Mouse (Mus musculus): Measurements from ENCODE around the gene Reps2. TPM values are rescaled to one million over a fixed set of nuclear protein-coding genes. Genes with fewer than 3 reads are reported as not detected.

Gene Reps2
- polyA plus RNA-seq, 1 experiment, result 1.2 TPM

- Histone ChIP-seq H3K9ac (ENCODE audit: low read depth, poor library complexity, severe bottlenecking) (no peak overlapping the region), H3K27me3 (ENCODE audit: control insufficient read depth, insufficient read depth, low read length, poor library complexity, severe bottlenecking) (no peaks in the 10 kb centered on the region), H3K27ac (ENCODE audit: insufficient read depth, low read length) (no peak overlapping the region), H3K9me3 (replicated peaks; ENCODE audit: control insufficient read depth, insufficient read depth, low read length, poor library complexity, severe bottlenecking) (no peaks in the 10 kb centered on the region), H3K4me1 (ENCODE audit: control insufficient read depth, insufficient read depth, low read length) (no peaks in the 10 kb centered on the region), H3K4me3 (ENCODE audit: low read depth, low read length) (no peak overlapping the region), H3K36me3 (ENCODE audit: control insufficient read depth, insufficient read depth, low read length, poor library complexity, severe bottlenecking) (no peaks in the 10 kb centered on the region)
- TF ChIP-seq POLR2A (IDR thresholded peaks at IDR 0.05; ENCODE audit: insufficient read depth, low read length) (no peak), EP300 (IDR thresholded peaks at IDR 0.05; ENCODE audit: insufficient read depth, low read depth, low read length) (no peak), CTCF (IDR thresholded peaks at IDR 0.05; ENCODE audit: low read depth, low read length) (no peak)
Observed at GRCm38 (mm10) chrX:162660182-162660581, 16.7 kb upstream of the Reps2 start.

DNA sequence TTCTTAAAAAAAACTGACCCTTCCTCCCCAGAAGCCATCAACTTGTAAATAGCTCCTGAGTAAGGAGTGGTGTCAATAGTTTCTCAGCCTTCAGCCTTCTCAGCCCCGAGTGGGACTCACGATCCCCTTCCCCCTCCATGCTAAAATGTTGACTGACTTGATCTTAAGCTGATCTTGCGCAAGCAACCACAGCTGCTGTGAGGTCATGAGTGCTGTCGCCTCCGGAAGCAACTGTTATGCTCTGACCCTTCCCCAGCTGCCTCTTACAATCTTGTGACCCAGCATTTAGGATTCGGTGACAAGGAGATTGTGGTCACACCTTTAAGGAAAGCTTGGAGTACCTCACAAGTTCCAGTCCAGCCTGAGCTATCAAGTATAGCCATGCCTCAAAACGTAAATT lies 10.1 kb upstream of the Reps2 start:
- Histone ChIP-seq H3K27ac (ENCODE audit: insufficient read depth, low read length) (no peak overlapping the region), H3K27me3 (ENCODE audit: control insufficient read depth, insufficient read depth, low read length, poor library complexity, severe bottlenecking) (no peaks in the 10 kb centered on the region)
- TF ChIP-seq POLR2A (IDR thresholded peaks at IDR 0.05; ENCODE audit: insufficient read depth, low read length), result no peak
- TF ChIP-seq EP300 (IDR thresholded peaks at IDR 0.05; ENCODE audit: insufficient read depth, low read depth, low read length), result no peak
- TF ChIP-seq CTCF (IDR thresholded peaks at IDR 0.05; ENCODE audit: low read depth, low read length), result no peak

DNA sequence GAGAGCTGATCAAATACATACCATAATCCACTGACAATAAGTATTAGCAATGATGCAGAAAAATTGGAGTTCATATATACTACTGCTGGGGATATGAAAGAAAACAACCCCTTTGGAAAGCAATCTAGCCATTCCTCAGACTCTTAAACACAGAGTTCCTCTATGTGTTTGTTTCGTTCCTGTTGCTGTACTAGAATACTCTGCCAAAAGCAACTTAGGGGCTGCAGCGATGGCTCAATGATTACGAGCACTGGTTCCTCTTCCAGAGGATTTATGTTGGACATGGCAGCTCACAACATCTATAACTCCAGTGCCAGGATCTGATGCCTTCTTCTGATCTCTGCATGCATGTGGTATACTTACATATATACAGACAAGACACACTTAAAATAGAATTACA lies 9.0 kb upstream of the Reps2 start:
- Histone ChIP-seq H3K27ac (ENCODE audit: insufficient read depth, low read length) (no peak overlapping the region), H3K27me3 (ENCODE audit: control insufficient read depth, insufficient read depth, low read length, poor library complexity, severe bottlenecking) (no peaks in the 10 kb centered on the region), H3K9ac (ENCODE audit: low read depth, poor library complexity, severe bottlenecking) (no peak overlapping the region), H3K4me3 (ENCODE audit: low read depth, low read length) (no peak overlapping the region), H3K4me1 (ENCODE audit: control insufficient read depth, insufficient read depth, low read length) (no peaks in the 10 kb centered on the region), H3K9me3 (replicated peaks; ENCODE audit: control insufficient read depth, insufficient read depth, low read length, poor library complexity, severe bottlenecking) (no peaks in the 10 kb centered on the region), H3K36me3 (ENCODE audit: control insufficient read depth, insufficient read depth, low read length, poor library complexity, severe bottlenecking) (no peaks in the 10 kb centered on the region)
- TF ChIP-seq EP300 (IDR thresholded peaks at IDR 0.05; ENCODE audit: insufficient read depth, low read depth, low read length), result no peak
- TF ChIP-seq CTCF (IDR thresholded peaks at IDR 0.05; ENCODE audit: low read depth, low read length), result no peak
- TF ChIP-seq POLR2A (IDR thresholded peaks at IDR 0.05; ENCODE audit: insufficient read depth, low read length), result no peak

More for the DNA sequence above, 10.1 kb upstream of the Reps2 start:
- Histone ChIP-seq H3K4me1 (ENCODE audit: control insufficient read depth, insufficient read depth, low read length) (no peaks in the 10 kb centered on the region), H3K9me3 (replicated peaks; ENCODE audit: control insufficient read depth, insufficient read depth, low read length, poor library complexity, severe bottlenecking) (no peaks in the 10 kb centered on the region), H3K9ac (ENCODE audit: low read depth, poor library complexity, severe bottlenecking) (no peak overlapping the region), H3K36me3 (ENCODE audit: control insufficient read depth, insufficient read depth, low read length, poor library complexity, severe bottlenecking) (no peaks in the 10 kb centered on the region), H3K4me3 (ENCODE audit: low read depth, low read length) (no peak overlapping the region)

DNA sequence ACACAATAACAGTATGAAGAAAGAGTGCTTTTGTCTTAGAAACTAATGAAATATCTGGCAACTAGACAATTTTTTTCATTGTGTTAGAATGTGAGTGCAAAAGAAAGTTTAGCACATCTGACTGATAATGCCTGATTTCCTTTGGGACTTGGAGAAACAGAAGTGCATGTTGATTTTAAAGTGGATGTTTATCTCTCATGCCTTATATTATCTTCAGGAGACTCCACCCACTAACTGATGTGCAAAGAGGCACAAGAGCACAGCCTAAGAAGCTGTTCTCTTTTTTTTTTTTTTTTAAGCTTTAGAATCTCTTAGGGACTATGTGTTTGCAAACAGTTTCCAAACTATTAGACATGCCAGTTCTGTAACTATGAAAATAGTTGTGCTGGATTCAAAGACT lies 7.7 kb upstream of the Reps2 start:
- Histone ChIP-seq H3K27ac (ENCODE audit: insufficient read depth, low read length) (no peak overlapping the region), H3K36me3 (ENCODE audit: control insufficient read depth, insufficient read depth, low read length, poor library complexity, severe bottlenecking) (no peaks in the 10 kb centered on the region), H3K27me3 (ENCODE audit: control insufficient read depth, insufficient read depth, low read length, poor library complexity, severe bottlenecking) (no peaks in the 10 kb centered on the region), H3K4me3 (ENCODE audit: low read depth, low read length) (no peak overlapping the region), H3K9me3 (replicated peaks; ENCODE audit: control insufficient read depth, insufficient read depth, low read length, poor library complexity, severe bottlenecking) (no peaks in the 10 kb centered on the region), H3K4me1 (ENCODE audit: control insufficient read depth, insufficient read depth, low read length) (no peaks in the 10 kb centered on the region), H3K9ac (ENCODE audit: low read depth, poor library complexity, severe bottlenecking) (no peak overlapping the region)
- TF ChIP-seq POLR2A (IDR thresholded peaks at IDR 0.05; ENCODE audit: insufficient read depth, low read length) (no peak), CTCF (IDR thresholded peaks at IDR 0.05; ENCODE audit: low read depth, low read length) (no peak), EP300 (IDR thresholded peaks at IDR 0.05; ENCODE audit: insufficient read depth, low read depth, low read length) (no peak)

DNA sequence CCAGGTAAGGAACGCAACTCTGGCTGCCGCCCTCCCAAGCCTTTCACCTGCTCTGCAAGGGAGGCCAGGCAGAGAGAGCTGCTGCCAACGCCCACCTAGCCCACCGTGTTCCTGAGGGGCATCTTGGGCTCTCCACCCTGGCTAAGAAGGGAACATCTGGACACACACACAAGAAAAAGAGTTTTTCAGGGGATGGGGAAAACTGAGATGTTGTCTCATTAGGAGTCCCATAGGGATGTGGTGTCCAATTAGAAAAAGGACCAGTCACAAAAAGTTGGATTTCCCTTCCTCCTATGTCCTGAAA lies 292 bp upstream of the Reps2 start:
- no peaks in the 10 kb centered on the region for H3K36me3 ChIP-seq (ENCODE audit: control insufficient read depth, insufficient read depth, low read length, poor library complexity, severe bottlenecking)
- H3K4me1 ChIP-seq (ENCODE audit: control insufficient read depth, insufficient read depth, low read length), result no peaks in the 10 kb centered on the region
- H3K9ac ChIP-seq (ENCODE audit: low read depth, poor library complexity, severe bottlenecking), result no peak overlapping the region
- H3K9me3 ChIP-seq (replicated peaks; ENCODE audit: control insufficient read depth, insufficient read depth, low read length, poor library complexity, severe bottlenecking), result no peaks in the 10 kb centered on the region
- H3K27ac ChIP-seq (ENCODE audit: insufficient read depth, low read length), result no peak overlapping the region
- TF ChIP-seq CTCF (IDR thresholded peaks at IDR 0.05; ENCODE audit: low read depth, low read length), result no peak
- TF ChIP-seq POLR2A (IDR thresholded peaks at IDR 0.05; ENCODE audit: insufficient read depth, low read length), result no peak
- no peak for TF ChIP-seq EP300 (IDR thresholded peaks at IDR 0.05; ENCODE audit: insufficient read depth, low read depth, low read length)
- no peak overlapping the region for H3K4me3 ChIP-seq (ENCODE audit: low read depth, low read length)
- H3K27me3 ChIP-seq (ENCODE audit: control insufficient read depth, insufficient read depth, low read length, poor library complexity, severe bottlenecking), result no peaks in the 10 kb centered on the region

DNA sequence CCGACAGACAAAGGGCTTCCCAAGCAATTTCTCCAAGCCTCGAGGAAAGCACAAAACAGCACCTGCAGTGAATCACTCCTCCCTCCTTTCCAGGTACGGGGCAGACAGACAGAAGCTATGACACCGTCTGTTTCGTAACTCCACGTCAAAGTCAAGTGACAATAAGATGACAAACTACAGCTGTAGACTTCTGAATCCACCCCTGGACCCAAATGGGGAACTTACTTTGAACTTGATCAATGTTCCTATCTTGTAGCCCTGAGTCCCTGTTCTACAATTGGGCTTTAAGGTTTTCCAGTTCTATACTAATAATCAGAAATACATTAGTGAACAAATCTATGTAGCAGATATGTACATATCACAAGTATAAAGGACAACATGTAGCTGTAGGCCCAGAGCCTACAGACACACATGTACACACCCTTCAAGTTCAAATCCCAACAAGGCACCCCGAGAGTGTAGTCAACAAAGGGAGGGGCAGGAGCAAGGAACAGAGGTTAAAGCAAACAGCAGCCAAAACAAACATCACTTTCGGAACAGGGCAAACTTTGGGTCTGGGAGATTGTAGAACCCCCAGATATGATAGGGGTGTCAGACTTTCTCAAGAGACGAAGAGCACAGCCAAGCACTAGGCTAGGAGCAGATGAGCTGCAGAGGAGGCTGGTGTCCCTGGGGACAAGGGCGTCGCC lies 903 bp downstream of the Reps2 start:
- Histone ChIP-seq H3K9ac (ENCODE audit: low read depth, poor library complexity, severe bottlenecking) (no peak overlapping the region), H3K27ac (ENCODE audit: insufficient read depth, low read length) (no peak overlapping the region)
- TF ChIP-seq POLR2A (IDR thresholded peaks at IDR 0.05; ENCODE audit: insufficient read depth, low read length) (no peak), EP300 (IDR thresholded peaks at IDR 0.05; ENCODE audit: insufficient read depth, low read depth, low read length) (no peak), CTCF (IDR thresholded peaks at IDR 0.05; ENCODE audit: low read depth, low read length) (no peak)

More for the DNA sequence above, 903 bp downstream of the Reps2 start:
- peak overlapping the region; percentile 57; the same call in 1 of the 2 replicates for H3K4me3 ChIP-seq (ENCODE audit: low read depth, low read length)
- H3K27me3 ChIP-seq (ENCODE audit: control insufficient read depth, insufficient read depth, low read length, poor library complexity, severe bottlenecking), result no peaks in the 10 kb centered on the region
- no peaks in the 10 kb centered on the region for H3K4me1 ChIP-seq (ENCODE audit: control insufficient read depth, insufficient read depth, low read length)
- no peaks in the 10 kb centered on the region for H3K9me3 ChIP-seq (replicated peaks; ENCODE audit: control insufficient read depth, insufficient read depth, low read length, poor library complexity, severe bottlenecking)
- no peaks in the 10 kb centered on the region for H3K36me3 ChIP-seq (ENCODE audit: control insufficient read depth, insufficient read depth, low read length, poor library complexity, severe bottlenecking)
